Mouse (Mus musculus) bone marrow macrophage, adult 2 months (primary cell): ENCODE results near the gene Spint1.

Experiments used
- CTCF ChIP-seq: IDR thresholded peaks from 2 replicates; pipeline ENCODE4 v1.5.1; 2012; ENCODE audit warnings: low read depth, mild to moderate bottlenecking, low read length, moderate library complexity
- POLR2A ChIP-seq: IDR thresholded peaks from 2 replicates; pipeline ENCODE4 v1.6.1; 2012; ENCODE audit warnings: mild to moderate bottlenecking, low read depth, low read length, borderline replicate concordance

GRCm38 (mm10) chr2:119289014-119289416, 51.9 kb downstream of the Spint1 start:
- TF ChIP-seq CTCF (no peak), POLR2A (no peak)
